Mouse (Mus musculus): ENCODE measurements around the gene Ece1.

GRCm38 (mm10) chr4:137994562-137995336 lies 132.7 kb downstream of the Ece1 start:
- TF ChIP-seq NELFE (IDR thresholded peaks at IDR 0.05; ENCODE audit: low read depth, low read length), result no peak; the same call in 1 of the 2 replicates
- TF ChIP-seq POLR2A (IDR thresholded peaks at IDR 0.05; ENCODE audit: control insufficient read depth in 1 of 2, insufficient read depth in 1 of 2, low read depth in 1 of 2, low read length in 2 of 2, poor library complexity in 1 of 2), result peak in 1 of 2 experiments; percentile 45; a peak in 2 of 4 replicates
- no peak for TF ChIP-seq CTCF (IDR thresholded peaks at IDR 0.05 in 2 of 3, conservative IDR thresholded peaks at IDR 0.05 in 1 of 3; ENCODE audit: control insufficient read depth in 1 of 3, insufficient read depth in 1 of 3, low read depth in 2 of 3, low read length in 3 of 3, poor library complexity in 1 of 3, severe bottlenecking in 1 of 3)
- no peak for TF ChIP-seq BHLHE40 (IDR thresholded peaks at IDR 0.05; ENCODE audit: borderline replicate concordance, low read depth, low read length)
- TF ChIP-seq TCF12 (IDR thresholded peaks at IDR 0.05; ENCODE audit: low read depth, low read length), result no peak
- TF ChIP-seq RCOR1 (IDR thresholded peaks at IDR 0.05; ENCODE audit: low read depth, low read length), result no peak
- TF ChIP-seq USF1 (IDR thresholded peaks at IDR 0.05; ENCODE audit: low read depth, low read length), result no peak
